Mouse (Mus musculus) ZHBTc4 (cell line): ENCODE measurements at regions not wholly inside any gene's neighbourhood (a gene's known extent, or its start where the extent isn't known, plus 50 kb on each side); places are given as distances from the start of the nearest gene placed in this dataset.

Experiments used
- DNase-seq: peaks from one replicate; pipeline ENCODE4 v3.0.0-alpha.2; 2011; ENCODE audit warnings: low read depth, low spot score

DNA sequence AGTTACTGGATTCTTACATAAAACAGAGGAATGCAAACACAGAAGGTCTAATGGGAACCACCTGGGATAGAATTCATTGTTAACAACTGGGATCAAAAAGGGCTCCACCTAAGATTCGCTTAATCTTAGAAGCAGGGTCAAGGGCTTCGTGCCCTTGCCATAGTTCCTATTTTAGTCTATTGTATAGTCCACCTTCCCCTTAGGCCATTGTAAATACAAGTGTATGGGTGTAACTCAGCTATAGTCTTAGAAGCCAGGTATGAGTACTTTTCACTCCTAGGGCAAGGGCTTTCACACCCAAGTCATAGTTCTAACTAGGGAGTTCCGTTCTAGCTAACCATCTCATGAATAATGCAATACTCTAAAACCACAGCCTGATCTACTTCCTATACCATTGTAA lies 2046.7 kb upstream of the A830018L16Rik start:
- DNase-seq = peak; percentile 81

DNA sequence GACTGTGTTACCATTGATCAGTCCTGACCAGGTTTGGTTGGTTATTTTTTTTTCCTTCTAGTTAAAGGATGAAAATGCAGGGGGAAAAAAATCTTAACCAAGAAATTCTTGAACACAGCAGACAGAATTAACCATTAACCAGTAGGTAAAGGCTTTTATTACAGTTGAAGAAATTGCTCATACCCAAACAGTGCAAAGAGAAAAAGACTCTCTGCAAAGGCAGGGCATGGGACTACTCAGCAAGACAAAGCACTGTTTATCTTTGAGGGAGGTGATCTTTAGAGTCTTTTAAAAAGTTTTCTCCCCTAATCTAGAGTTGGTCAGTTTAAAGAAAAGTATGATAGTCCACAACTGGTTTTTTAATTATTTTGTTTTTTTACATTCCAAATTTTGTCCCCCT lies 2038.8 kb upstream of the A830018L16Rik start:
- no peak for DNase-seq
